Mouse (Mus musculus): ENCODE measurements around the gene Pibf1. TPM values are rescaled to one million over a fixed set of nuclear protein-coding genes. Genes with fewer than 3 reads are reported as not detected.

The Pibf1 gene
- polyA plus RNA-seq, 1 experiment, result 2.7 TPM

GRCm38 (mm10) chr14:99106671-99107070 is 7.4 kb downstream of the Pibf1 start:
- Histone ChIP-seq H3K4me1 (ENCODE audit: control insufficient read depth, insufficient read depth, low read length) (no peaks in the 10 kb centered on the region), H3K4me3 (replicated peaks; ENCODE audit: extremely low read depth, low read depth, low read length) (no peak overlapping the region)
- WGBS, result 83% methylated on average over 2 of the region's 2 CpGs
- no peak for TF ChIP-seq POLR2A (IDR thresholded peaks at IDR 0.05; ENCODE audit: borderline replicate concordance, extremely low read depth, low read depth, low read length)
- no peak for TF ChIP-seq CTCF (IDR thresholded peaks at IDR 0.05; ENCODE audit: insufficient read depth, low read length)
- no peak for DNase-seq

- no peaks in the 10 kb centered on the region for H3K4me1 ChIP-seq (ENCODE audit: control insufficient read depth, insufficient read depth, low read length)
- H3K4me3 ChIP-seq (replicated peaks; ENCODE audit: extremely low read depth, low read depth, low read length), result no peak overlapping the region
- TF ChIP-seq CTCF (IDR thresholded peaks at IDR 0.05; ENCODE audit: insufficient read depth, low read length), result no peak
- TF ChIP-seq POLR2A (IDR thresholded peaks at IDR 0.05; ENCODE audit: borderline replicate concordance, extremely low read depth, low read depth, low read length), result no peak
- WGBS, result 91% methylated on average over 2 of the region's 2 CpGs
- no peak for DNase-seq
Measured at GRCm38 (mm10) chr14:99107631-99108187, 8.5 kb downstream of the Pibf1 start.

- no peak for DNase-seq
- no peak for TF ChIP-seq POLR2A (IDR thresholded peaks at IDR 0.05; ENCODE audit: borderline replicate concordance, extremely low read depth, low read depth, low read length)
- no peak for TF ChIP-seq CTCF (IDR thresholded peaks at IDR 0.05; ENCODE audit: insufficient read depth, low read length)
- Histone ChIP-seq H3K4me3 (replicated peaks; ENCODE audit: extremely low read depth, low read depth, low read length) (no peak overlapping the region), H3K4me1 (ENCODE audit: control insufficient read depth, insufficient read depth, low read length) (no peaks in the 10 kb centered on the region)
- whole genome bisulfite sequencing, result 72% methylated on average over 6 of the region's 6 CpGs
Measured at GRCm38 (mm10) chr14:99108762-99109161, 9.5 kb downstream of the Pibf1 start.

- DNase-seq, result no peak
- H3K4me3 ChIP-seq (replicated peaks; ENCODE audit: extremely low read depth, low read depth, low read length), result no peak overlapping the region
- 67% methylated on average over 4 of the region's 4 CpGs for WGBS
- no peaks in the 10 kb centered on the region for H3K4me1 ChIP-seq (ENCODE audit: control insufficient read depth, insufficient read depth, low read length)
- TF ChIP-seq POLR2A (IDR thresholded peaks at IDR 0.05; ENCODE audit: borderline replicate concordance, extremely low read depth, low read depth, low read length), result no peak
- no peak for TF ChIP-seq CTCF (IDR thresholded peaks at IDR 0.05; ENCODE audit: insufficient read depth, low read length)
Measured at GRCm38 (mm10) chr14:99117576-99117975, 18.4 kb downstream of the Pibf1 start.

GRCm38 (mm10) chr14:99121584-99122339 is 22.5 kb downstream of the Pibf1 start:
- no peak overlapping the region for H3K4me3 ChIP-seq (replicated peaks; ENCODE audit: extremely low read depth, low read depth, low read length)
- no peak for DNase-seq
- no peaks in the 10 kb centered on the region for H3K4me1 ChIP-seq (ENCODE audit: control insufficient read depth, insufficient read depth, low read length)
- no peak for TF ChIP-seq CTCF (IDR thresholded peaks at IDR 0.05; ENCODE audit: insufficient read depth, low read length)
- TF ChIP-seq POLR2A (IDR thresholded peaks at IDR 0.05; ENCODE audit: borderline replicate concordance, extremely low read depth, low read depth, low read length), result no peak
- 91% methylated on average over 11 of the region's 11 CpGs for WGBS

- TF ChIP-seq CTCF (IDR thresholded peaks at IDR 0.05; ENCODE audit: insufficient read depth, low read length) (no peak), POLR2A (IDR thresholded peaks at IDR 0.05; ENCODE audit: borderline replicate concordance, extremely low read depth, low read depth, low read length) (no peak)
- Histone ChIP-seq H3K4me1 (ENCODE audit: control insufficient read depth, insufficient read depth, low read length) (no peaks in the 10 kb centered on the region), H3K4me3 (replicated peaks; ENCODE audit: extremely low read depth, low read depth, low read length) (no peak overlapping the region)
- 95% methylated on average over 4 of the region's 4 CpGs for WGBS
- no peak for DNase-seq
Measured at GRCm38 (mm10) chr14:99124076-99124475, 24.9 kb downstream of the Pibf1 start.

- no peak for DNase-seq
- Histone ChIP-seq H3K4me1 (ENCODE audit: control insufficient read depth, insufficient read depth, low read length) (no peaks in the 10 kb centered on the region), H3K4me3 (replicated peaks; ENCODE audit: extremely low read depth, low read depth, low read length) (no peak overlapping the region)
- TF ChIP-seq POLR2A (IDR thresholded peaks at IDR 0.05; ENCODE audit: borderline replicate concordance, extremely low read depth, low read depth, low read length) (no peak), CTCF (IDR thresholded peaks at IDR 0.05; ENCODE audit: insufficient read depth, low read length) (no peak)
- WGBS, result 54% methylated on average over 4 of the region's 4 CpGs
Measured at GRCm38 (mm10) chr14:99126713-99127112, 27.5 kb downstream of the Pibf1 start.

- DNase-seq, result no peak
- TF ChIP-seq CTCF (IDR thresholded peaks at IDR 0.05; ENCODE audit: insufficient read depth, low read length), result no peak
- TF ChIP-seq POLR2A (IDR thresholded peaks at IDR 0.05; ENCODE audit: borderline replicate concordance, extremely low read depth, low read depth, low read length), result no peak
- 36% methylated on average over 1 of the region's 1 CpGs for WGBS
- no peaks in the 10 kb centered on the region for H3K4me1 ChIP-seq (ENCODE audit: control insufficient read depth, insufficient read depth, low read length)
- no peak overlapping the region for H3K4me3 ChIP-seq (replicated peaks; ENCODE audit: extremely low read depth, low read depth, low read length)
Measured at GRCm38 (mm10) chr14:99127509-99127908, 28.3 kb downstream of the Pibf1 start.

GRCm38 (mm10) chr14:99129050-99129449 is 29.8 kb downstream of the Pibf1 start:
- TF ChIP-seq POLR2A (IDR thresholded peaks at IDR 0.05; ENCODE audit: borderline replicate concordance, extremely low read depth, low read depth, low read length), result no peak
- no peak for TF ChIP-seq CTCF (IDR thresholded peaks at IDR 0.05; ENCODE audit: insufficient read depth, low read length)
- no peak for DNase-seq
- Histone ChIP-seq H3K4me3 (replicated peaks; ENCODE audit: extremely low read depth, low read depth, low read length) (no peak overlapping the region), H3K4me1 (ENCODE audit: control insufficient read depth, insufficient read depth, low read length) (no peaks in the 10 kb centered on the region)
- 90% methylated on average over 2 of the region's 2 CpGs for WGBS

GRCm38 (mm10) chr14:99134048-99134447 is 34.8 kb downstream of the Pibf1 start:
- 84% methylated on average over 2 of the region's 2 CpGs for WGBS
- TF ChIP-seq CTCF (IDR thresholded peaks at IDR 0.05; ENCODE audit: insufficient read depth, low read length) (no peak), POLR2A (IDR thresholded peaks at IDR 0.05; ENCODE audit: borderline replicate concordance, extremely low read depth, low read depth, low read length) (no peak)
- DNase-seq, result no peak

More at GRCm38 (mm10) chr14:99134048-99134447, 34.8 kb downstream of the Pibf1 start:
- H3K4me3 ChIP-seq (replicated peaks; ENCODE audit: extremely low read depth, low read depth, low read length), result no peak overlapping the region
- H3K4me1 ChIP-seq (ENCODE audit: control insufficient read depth, insufficient read depth, low read length), result no peaks in the 10 kb centered on the region

All from lung, adult 2 months (tissue).